Mouse (Mus musculus) ES-E14 (cell line): ENCODE measurements around the gene Pea15a. TPM values are rescaled to one million over a fixed set of nuclear protein-coding genes. Genes with fewer than 3 reads are reported as not detected.

ENCODE experiments used
- DNase-seq: peaks from one replicate; pipeline ENCODE4 v3.0.0-alpha.2; 2013; ENCODE audit warnings: low read depth, low spot score
- H3K27ac ChIP-seq: 2 replicates; pipeline ENCODE4 v1.5.1; 2012; ENCODE audit warnings: low read depth, mild to moderate bottlenecking, low read length, moderate library complexity, mixed read lengths; ENCODE audit not compliant: poor library complexity, insufficient read depth, severe bottlenecking
- H3K36me3 ChIP-seq: 2 replicates; pipeline ENCODE4 v1.6.1; 2012; ENCODE audit warnings: mild to moderate bottlenecking, low read length, moderate library complexity, mixed read lengths; ENCODE audit not compliant: control insufficient read depth, poor library complexity, insufficient read depth, severe bottlenecking
- H3K4me1 ChIP-seq, 2 experiments: fragments of 150-350 bp in 1 of 2; sonication (generic) in 1 of 2; 2 replicates each; pipeline ENCODE4 v1.6.1; 2012; ENCODE audit warnings: low read length in 2 of 2, mild to moderate bottlenecking in 1 of 2, mixed read lengths in 1 of 2; ENCODE audit not compliant: control insufficient read depth in 2 of 2, insufficient read depth in 2 of 2, poor library complexity in 1 of 2
- H3K4me3 ChIP-seq, 2 experiments: fragments of 150-350 bp in 1 of 2; sonication (generic) in 1 of 2; 2 replicates each; pipeline ENCODE4 v1.5.1; 2012; ENCODE audit warnings: low read length in 2 of 2, low read depth in 1 of 2, mild to moderate bottlenecking in 1 of 2, mixed read lengths in 1 of 2; ENCODE audit not compliant: insufficient read depth in 1 of 2, poor library complexity in 1 of 2, severe bottlenecking in 1 of 2
- H3K9ac ChIP-seq: 2 replicates; pipeline ENCODE4 v1.6.1; 2012; ENCODE audit warnings: low read depth, mild to moderate bottlenecking, low read length, mixed read lengths; ENCODE audit not compliant: poor library complexity, insufficient read depth, severe bottlenecking
- H3K9me3 ChIP-seq: fragments of 150-350 bp; sonication (generic); 2 replicates; pipeline ENCODE4 v1.6.1; 2012; ENCODE audit warnings: low read depth, mild to moderate bottlenecking, low read length; ENCODE audit not compliant: control insufficient read depth, insufficient read depth
- CHD2 ChIP-seq: IDR thresholded peaks from 2 replicates; pipeline ENCODE4 v1.6.1; 2014; ENCODE audit warnings: mild to moderate bottlenecking, low read depth, low read length, inconsistent platforms
- HCFC1 ChIP-seq: IDR thresholded peaks from 2 replicates; pipeline ENCODE4 v1.6.1; 2012; ENCODE audit warnings: low read length, inconsistent platforms, borderline replicate concordance; ENCODE audit not compliant: insufficient read depth
- MAFK ChIP-seq: IDR thresholded peaks from 2 replicates; pipeline ENCODE4 v1.6.1; 2014; ENCODE audit warnings: mild to moderate bottlenecking, low read depth, low read length, inconsistent platforms; ENCODE audit not compliant: insufficient read depth
- ZC3H11A ChIP-seq: IDR thresholded peaks from 2 replicates; pipeline ENCODE4 v1.6.1; 2012; ENCODE audit warnings: low read depth, mild to moderate bottlenecking, inconsistent platforms, low read length, borderline replicate concordance
- ZNF384 ChIP-seq: IDR thresholded peaks from 2 replicates; pipeline ENCODE4 v1.6.1; 2012; ENCODE audit warnings: low read depth, low read length, inconsistent platforms
- in situ Hi-C, 2 experiments: fragments of 600-800 bp; cut with MboI; formaldehyde crosslinking; loops; one replicate each; pipeline ENCODE4 v1.15.1; 2025; ENCODE audit warnings: low sequenced_read_pairs in 2 of 2, inconsistent platforms in 1 of 2; ENCODE audit not compliant: unreplicated experiment in 2 of 2
- total RNA-seq: library from RNA; depleted of rRNA; stranded (reverse); fragments of 300-350 nt; gene quantifications from 2 replicates; pipeline ENCODE4 v1.2.3, GENCODE M21; 2012

The Pea15a gene
- total RNA-seq, 1 experiment = 21.3 TPM

DNA sequence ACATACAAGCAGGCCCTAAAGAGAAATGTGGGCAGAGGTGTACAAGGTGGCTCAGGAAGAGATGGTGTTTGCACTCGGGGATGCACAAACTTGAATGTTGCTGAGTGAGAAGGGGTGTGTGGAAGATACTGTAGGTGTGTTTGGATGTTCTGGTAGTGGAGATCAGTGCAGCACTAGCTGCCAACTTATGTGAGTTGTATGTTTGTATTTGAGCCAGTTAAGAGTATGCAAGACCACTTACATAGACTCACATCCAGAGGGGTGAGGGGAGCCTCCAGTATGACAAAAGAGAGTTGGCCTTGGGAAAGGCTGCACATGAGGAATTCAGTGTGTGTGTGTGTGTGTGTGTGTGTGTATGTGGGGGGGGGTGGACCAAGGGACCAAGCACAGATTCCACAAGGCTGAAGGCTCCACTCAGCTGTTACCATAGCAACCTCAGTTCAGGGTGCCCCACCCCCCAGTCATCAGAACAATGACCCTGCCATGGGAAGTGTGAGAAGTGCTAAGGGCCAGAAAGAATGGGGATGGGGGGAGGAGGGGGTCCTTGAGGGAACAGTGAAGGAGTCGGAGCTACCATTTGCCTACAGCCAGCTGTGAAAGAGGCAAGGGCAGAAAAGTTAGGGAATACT, 3.6 kb downstream of the Pea15a start:
- Histone ChIP-seq H3K27ac (no peak overlapping the region), H3K9ac (no peak overlapping the region), H3K4me3 (no peak overlapping the region), H3K4me1 (peaks cover 2 to 47% of the 10 kb centered on the region in 2 experiments; a peak in 3 of 4 replicates), H3K9me3 (no peaks in the 10 kb centered on the region), H3K36me3 (peaks cover 18% of the 10 kb centered on the region; the same call in 1 of the 2 replicates)
- TF ChIP-seq ZC3H11A (no peak), MAFK (no peak), ZNF384 (no peak), CHD2 (no peak), HCFC1 (no peak)
- in situ Hi-C loops = no loop called here
- no peak for DNase-seq

GRCm38 (mm10) chr1:172201967-172202880, 4.4 kb downstream of the Pea15a start:
- DNase-seq = no peak
- Histone ChIP-seq H3K9me3 (no peaks in the 10 kb centered on the region), H3K4me3 (no peak overlapping the region), H3K4me1 (peaks cover 2 to 47% of the 10 kb centered on the region in 2 experiments; a peak in 3 of 4 replicates), H3K9ac (no peak overlapping the region), H3K27ac (no peak overlapping the region), H3K36me3 (peaks cover 18% of the 10 kb centered on the region; the same call in 1 of the 2 replicates)
- in situ Hi-C loops = no loop called here
- TF ChIP-seq ZC3H11A (no peak), ZNF384 (no peak), MAFK (no peak), CHD2 (no peak), HCFC1 (no peak)

GRCm38 (mm10) chr1:172200871-172201447, 5.6 kb downstream of the Pea15a start:
- no peak for DNase-seq
- no peak overlapping the region for H3K9ac ChIP-seq
- no peak for TF ChIP-seq HCFC1
- no peak overlapping the region; the same call in 1 of the 2 replicates for H3K27ac ChIP-seq
- H3K36me3 ChIP-seq = peaks cover 23% of the 10 kb centered on the region; the same call in 1 of the 2 replicates
- H3K4me1 ChIP-seq = peaks cover 2 to 43% of the 10 kb centered on the region in 2 experiments; a peak in 3 of 4 replicates
- H3K9me3 ChIP-seq = no peaks in the 10 kb centered on the region
- in situ Hi-C loops = no loop called here
- H3K4me3 ChIP-seq = no peak overlapping the region

DNA sequence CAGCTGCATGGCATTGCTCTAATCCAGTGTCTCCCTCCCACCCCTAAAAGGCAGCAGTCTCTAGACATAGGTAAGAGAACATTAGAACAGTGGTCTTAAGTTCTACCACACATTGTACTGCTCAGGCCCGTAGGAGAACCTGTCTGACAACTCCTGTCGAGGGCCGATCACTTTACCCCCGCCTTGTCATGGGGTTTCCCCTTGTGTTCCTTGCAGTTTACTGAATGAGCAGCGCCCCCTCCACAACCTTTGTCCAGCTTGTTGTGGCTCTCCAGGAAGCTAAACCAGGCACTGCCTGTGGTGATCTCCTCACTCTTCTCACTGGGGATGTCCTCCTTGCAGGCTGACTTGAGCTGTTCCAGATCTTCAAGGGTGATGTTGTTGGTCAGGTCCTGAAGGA, 6.4 kb downstream of the Pea15a start:
- H3K4me3 ChIP-seq = no peak overlapping the region
- H3K27ac ChIP-seq = no peak overlapping the region
- DNase-seq = no peak
- H3K9ac ChIP-seq = no peak overlapping the region
- peaks cover 29% of the 10 kb centered on the region for H3K36me3 ChIP-seq
- in situ Hi-C loops = no loop called here
- TF ChIP-seq ZNF384 (no peak), HCFC1 (no peak), MAFK (no peak), CHD2 (no peak), ZC3H11A (no peak)
- H3K9me3 ChIP-seq = no peaks in the 10 kb centered on the region
- H3K4me1 ChIP-seq = peaks cover 2 to 36% of the 10 kb centered on the region in 2 experiments; a peak in 3 of 4 replicates
